Mouse (Mus musculus) ES-E14 (cell line): ENCODE measurements around the gene Lhpp. TPM values are rescaled to one million over a fixed set of nuclear protein-coding genes. Genes with fewer than 3 reads are reported as not detected.

Experiments
- DNase-seq: peaks from one replicate; pipeline ENCODE4 v3.0.0-alpha.2; 2013; ENCODE audit warnings: low read depth, low spot score
- H3K27ac ChIP-seq: 2 replicates; pipeline ENCODE4 v1.5.1; 2012; ENCODE audit warnings: low read depth, mild to moderate bottlenecking, low read length, moderate library complexity, mixed read lengths; ENCODE audit not compliant: poor library complexity, insufficient read depth, severe bottlenecking
- H3K36me3 ChIP-seq: 2 replicates; pipeline ENCODE4 v1.6.1; 2012; ENCODE audit warnings: mild to moderate bottlenecking, low read length, moderate library complexity, mixed read lengths; ENCODE audit not compliant: control insufficient read depth, poor library complexity, insufficient read depth, severe bottlenecking
- H3K4me1 ChIP-seq, 2 experiments: fragments of 150-350 bp in 1 of 2; sonication (generic) in 1 of 2; 2 replicates each; pipeline ENCODE4 v1.6.1; 2012; ENCODE audit warnings: low read length in 2 of 2, mild to moderate bottlenecking in 1 of 2, mixed read lengths in 1 of 2; ENCODE audit not compliant: control insufficient read depth in 2 of 2, insufficient read depth in 2 of 2, poor library complexity in 1 of 2
- H3K4me3 ChIP-seq, 2 experiments: fragments of 150-350 bp in 1 of 2; sonication (generic) in 1 of 2; 2 replicates each; pipeline ENCODE4 v1.5.1; 2012; ENCODE audit warnings: low read length in 2 of 2, low read depth in 1 of 2, mild to moderate bottlenecking in 1 of 2, mixed read lengths in 1 of 2; ENCODE audit not compliant: insufficient read depth in 1 of 2, poor library complexity in 1 of 2, severe bottlenecking in 1 of 2
- H3K9ac ChIP-seq: 2 replicates; pipeline ENCODE4 v1.6.1; 2012; ENCODE audit warnings: low read depth, mild to moderate bottlenecking, low read length, mixed read lengths; ENCODE audit not compliant: poor library complexity, insufficient read depth, severe bottlenecking
- H3K9me3 ChIP-seq: fragments of 150-350 bp; sonication (generic); 2 replicates; pipeline ENCODE4 v1.6.1; 2012; ENCODE audit warnings: low read depth, mild to moderate bottlenecking, low read length; ENCODE audit not compliant: control insufficient read depth, insufficient read depth
- CHD2 ChIP-seq: IDR thresholded peaks from 2 replicates; pipeline ENCODE4 v1.6.1; 2014; ENCODE audit warnings: mild to moderate bottlenecking, low read depth, low read length, inconsistent platforms
- HCFC1 ChIP-seq: IDR thresholded peaks from 2 replicates; pipeline ENCODE4 v1.6.1; 2012; ENCODE audit warnings: low read length, inconsistent platforms, borderline replicate concordance; ENCODE audit not compliant: insufficient read depth
- MAFK ChIP-seq: IDR thresholded peaks from 2 replicates; pipeline ENCODE4 v1.6.1; 2014; ENCODE audit warnings: mild to moderate bottlenecking, low read depth, low read length, inconsistent platforms; ENCODE audit not compliant: insufficient read depth
- ZC3H11A ChIP-seq: IDR thresholded peaks from 2 replicates; pipeline ENCODE4 v1.6.1; 2012; ENCODE audit warnings: low read depth, mild to moderate bottlenecking, inconsistent platforms, low read length, borderline replicate concordance
- ZNF384 ChIP-seq: IDR thresholded peaks from 2 replicates; pipeline ENCODE4 v1.6.1; 2012; ENCODE audit warnings: low read depth, low read length, inconsistent platforms
- in situ Hi-C, 2 experiments: fragments of 600-800 bp; cut with MboI; formaldehyde crosslinking; loops; one replicate each; pipeline ENCODE4 v1.15.1; 2025; ENCODE audit warnings: low sequenced_read_pairs in 2 of 2, inconsistent platforms in 1 of 2; ENCODE audit not compliant: unreplicated experiment in 2 of 2
- total RNA-seq: library from RNA; depleted of rRNA; stranded (reverse); fragments of 300-350 nt; gene quantifications from 2 replicates; pipeline ENCODE4 v1.2.3, GENCODE M21; 2012

The Lhpp gene
- total RNA-seq, 1 experiment, result 11.9 TPM

- no peak overlapping the region for H3K4me3 ChIP-seq
- H3K4me1 ChIP-seq, result peaks cover 1 to 16% of the 10 kb centered on the region in 2 experiments; a peak in 1 of 4 replicates
- in situ Hi-C loops, result no loop called here
- no peaks in the 10 kb centered on the region for H3K36me3 ChIP-seq
- no peaks in the 10 kb centered on the region for H3K9me3 ChIP-seq
- no peak overlapping the region for H3K27ac ChIP-seq
- TF ChIP-seq CHD2 (no peak), HCFC1 (no peak), ZC3H11A (no peak), ZNF384 (no peak), MAFK (no peak)
- H3K9ac ChIP-seq, result no peak overlapping the region
- DNase-seq, result no peak
These were observed 65.5 kb downstream of the Lhpp start for GRCm38 (mm10) chr7:132675922-132676321.

DNA sequence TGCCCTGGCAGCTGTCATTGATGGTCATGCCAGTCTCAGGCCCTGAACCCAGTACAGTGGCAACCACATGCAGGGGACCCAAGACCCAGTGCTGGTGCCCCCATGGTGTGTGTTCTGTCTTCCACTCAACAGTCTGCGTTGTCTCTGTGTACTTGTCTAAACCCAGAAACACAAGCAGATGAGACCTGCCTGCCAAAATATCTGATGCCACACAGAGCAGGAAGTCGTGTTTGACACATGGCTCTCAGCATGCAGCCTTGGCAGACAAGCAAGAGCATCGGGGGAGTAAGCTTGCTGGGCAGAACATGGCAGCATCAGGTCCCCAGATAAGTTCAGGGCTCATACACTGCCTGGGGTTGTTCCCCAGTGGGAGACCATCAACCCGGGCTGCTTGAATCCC, 68.7 kb downstream of the Lhpp start:
- no peak overlapping the region for H3K9ac ChIP-seq
- in situ Hi-C loops, result no loop called here
- H3K4me3 ChIP-seq, result no peak overlapping the region
- no peaks in the 10 kb centered on the region for H3K36me3 ChIP-seq
- H3K9me3 ChIP-seq, result no peaks in the 10 kb centered on the region
- H3K4me1 ChIP-seq, result peaks cover 1 to 8% of the 10 kb centered on the region in 2 experiments; a peak in 1 of 4 replicates
- no peak for DNase-seq
- TF ChIP-seq ZC3H11A (no peak), ZNF384 (no peak), HCFC1 (no peak), CHD2 (no peak), MAFK (no peak)
- H3K27ac ChIP-seq, result no peak overlapping the region

GRCm38 (mm10) chr7:132679549-132679948, 69.1 kb downstream of the Lhpp start:
- Histone ChIP-seq H3K36me3 (no peaks in the 10 kb centered on the region), H3K4me3 (no peak overlapping the region), H3K27ac (no peak overlapping the region), H3K9me3 (no peaks in the 10 kb centered on the region), H3K4me1 (peaks cover 0 to 4% of the 10 kb centered on the region in 2 experiments; a peak in 1 of 4 replicates), H3K9ac (no peak overlapping the region)
- TF ChIP-seq HCFC1 (no peak), ZNF384 (no peak), MAFK (no peak), ZC3H11A (no peak), CHD2 (no peak)
- DNase-seq, result no peak
- in situ Hi-C loops, result no loop called here

- H3K4me3 ChIP-seq, result no peak overlapping the region
These were observed 70.9 kb downstream of the Lhpp start for GRCm38 (mm10) chr7:132681296-132681695.

DNA sequence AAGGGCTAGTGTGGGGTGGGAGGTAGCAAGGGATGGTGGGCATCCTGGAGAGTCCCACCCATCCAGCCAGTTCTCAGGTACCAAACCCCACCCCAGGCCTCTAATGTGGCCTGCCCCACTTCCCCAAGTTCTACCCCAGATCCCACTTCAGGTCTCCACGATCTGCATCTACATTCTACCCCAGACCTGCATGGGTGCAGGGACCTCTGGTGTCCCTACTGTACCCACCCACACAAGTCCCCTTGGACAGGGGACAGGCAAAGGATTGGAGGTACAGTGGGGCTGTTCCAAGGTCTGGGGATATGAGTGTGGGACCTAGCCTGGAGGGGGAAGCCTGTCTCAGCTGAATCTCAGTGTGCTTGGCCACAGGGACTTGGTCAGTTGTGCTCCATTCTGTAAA, 71.4 kb downstream of the Lhpp start:
- in situ Hi-C loops, result no loop called here
- no peak overlapping the region for H3K27ac ChIP-seq
- H3K9ac ChIP-seq, result no peak overlapping the region
- H3K9me3 ChIP-seq, result no peaks in the 10 kb centered on the region
- H3K4me1 ChIP-seq, result peaks cover 0 to 3% of the 10 kb centered on the region in 2 experiments; a peak in 1 of 4 replicates
- no peak overlapping the region for H3K4me3 ChIP-seq
- no peaks in the 10 kb centered on the region for H3K36me3 ChIP-seq
- TF ChIP-seq HCFC1 (no peak), CHD2 (no peak), MAFK (no peak), ZNF384 (no peak), ZC3H11A (no peak)
- no peak for DNase-seq

More at GRCm38 (mm10) chr7:132681296-132681695, 70.9 kb downstream of the Lhpp start:
- peaks cover 0 to 3% of the 10 kb centered on the region in 2 experiments; a peak in 1 of 4 replicates for H3K4me1 ChIP-seq
- in situ Hi-C loops, result no loop called here
- TF ChIP-seq HCFC1 (no peak), MAFK (no peak), ZC3H11A (no peak), CHD2 (no peak), ZNF384 (no peak)
- no peaks in the 10 kb centered on the region for H3K9me3 ChIP-seq
- DNase-seq, result no peak
- H3K9ac ChIP-seq, result no peak overlapping the region
- H3K27ac ChIP-seq, result no peak overlapping the region
- no peaks in the 10 kb centered on the region for H3K36me3 ChIP-seq
